Mouse (Mus musculus): ENCODE results near the gene Lrg1. TPM values are rescaled to one million over a fixed set of nuclear protein-coding genes. Genes with fewer than 3 reads are reported as not detected.

The Lrg1 gene
- total and polyA plus RNA-seq, 3 experiments, result not detected

GRCm38 (mm10) chr17:56103465-56104285, 18.1 kb downstream of the Lrg1 start:
- H3K9ac ChIP-seq (ENCODE audit: control insufficient read depth, low read depth, low read length, poor library complexity, severe bottlenecking), result no peak overlapping the region
- DNase-seq (ENCODE audit: low read depth, low spot score), result no peak
- no peak overlapping the region for H3K4me3 ChIP-seq (ENCODE audit: control insufficient read depth in 1 of 2, insufficient read depth in 1 of 2, low read depth in 2 of 2, low read length in 2 of 2)
- H3K4me1 ChIP-seq (ENCODE audit: control insufficient read depth in 1 of 2, insufficient read depth in 2 of 2, low read length in 2 of 2), result no peaks in the 10 kb centered on the region
- H3K79me2 ChIP-seq (ENCODE audit: control insufficient read depth, insufficient read depth, low read length, poor library complexity), result no peaks in the 10 kb centered on the region
- H3K9me3 ChIP-seq (replicated peaks; ENCODE audit: insufficient read depth, low read length), result no peaks in the 10 kb centered on the region
- H3K27ac ChIP-seq (ENCODE audit: control insufficient read depth, low read depth, low read length), result no peak overlapping the region
- no peaks in the 10 kb centered on the region; a peak in 1 of 4 replicates for H3K36me3 ChIP-seq (ENCODE audit: control insufficient read depth in 1 of 2, insufficient read depth in 2 of 2, low read length in 2 of 2)
- H3K27me3 ChIP-seq (ENCODE audit: control insufficient read depth in 1 of 2, insufficient read depth in 2 of 2, low read length in 2 of 2), result no peaks in the 10 kb centered on the region
- TF ChIP-seq POLR2AphosphoS2 (IDR thresholded peaks at IDR 0.05; ENCODE audit: low read length) (no peak), BHLHE40 (IDR thresholded peaks at IDR 0.05; ENCODE audit: borderline replicate concordance, low read depth, low read length) (no peak), MAFK (IDR thresholded peaks at IDR 0.05; ENCODE audit: borderline replicate concordance, low read depth, low read length) (no peak), KAT2A (conservative IDR thresholded peaks at IDR 0.05; ENCODE audit: low read depth, low read length) (no peak), RCOR1 (IDR thresholded peaks at IDR 0.05; ENCODE audit: low read depth, low read length) (no peak), EP300 (IDR thresholded peaks at IDR 0.05; ENCODE audit: low read depth in 1 of 2, low read length in 2 of 2) (no peak), CHD2 (IDR thresholded peaks at IDR 0.05; ENCODE audit: low read length) (no peak), MEF2A (IDR thresholded peaks at IDR 0.05; ENCODE audit: extremely low read depth, insufficient replicate concordance, low read depth, low read length, poor library complexity, severe bottlenecking) (no peak), RAD21 (IDR thresholded peaks at IDR 0.05; ENCODE audit: low read depth, low read length) (no peak), ZC3H11A (IDR thresholded peaks at IDR 0.05; ENCODE audit: low read depth, low read length) (no peak)

- Histone ChIP-seq H3K4me1 (ENCODE audit: control insufficient read depth in 1 of 2, insufficient read depth in 2 of 2, low read length in 2 of 2) (no peaks in the 10 kb centered on the region), H3K9me3 (replicated peaks; ENCODE audit: insufficient read depth, low read length) (no peaks in the 10 kb centered on the region), H3K36me3 (ENCODE audit: control insufficient read depth in 1 of 2, insufficient read depth in 2 of 2, low read length in 2 of 2) (no peaks in the 10 kb centered on the region; a peak in 1 of 4 replicates), H3K4me3 (ENCODE audit: control insufficient read depth in 1 of 2, insufficient read depth in 1 of 2, low read depth in 2 of 2, low read length in 2 of 2) (no peak overlapping the region), H3K27me3 (ENCODE audit: control insufficient read depth in 1 of 2, insufficient read depth in 2 of 2, low read length in 2 of 2) (no peaks in the 10 kb centered on the region), H3K27ac (ENCODE audit: control insufficient read depth, low read depth, low read length) (no peak overlapping the region), H3K79me2 (ENCODE audit: control insufficient read depth, insufficient read depth, low read length, poor library complexity) (no peaks in the 10 kb centered on the region), H3K9ac (ENCODE audit: control insufficient read depth, low read depth, low read length, poor library complexity, severe bottlenecking) (no peak overlapping the region)
- no peak for TF ChIP-seq KAT2A (conservative IDR thresholded peaks at IDR 0.05; ENCODE audit: low read depth, low read length)
- no peak for DNase-seq (ENCODE audit: low read depth, low spot score)
Observed at GRCm38 (mm10) chr17:56102927-56103326, 18.9 kb downstream of the Lrg1 start.

GRCm38 (mm10) chr17:56102158-56102557, 19.6 kb downstream of the Lrg1 start:
- no peak for TF ChIP-seq MYB (IDR thresholded peaks at IDR 0.05; ENCODE audit: low read depth, low read length)
- no peak for TF ChIP-seq TAL1 (IDR thresholded peaks at IDR 0.05; ENCODE audit: low read length)
- no peak for TF ChIP-seq MAX (IDR thresholded peaks at IDR 0.05; ENCODE audit: low read length)
- TF ChIP-seq MAFK (IDR thresholded peaks at IDR 0.05; ENCODE audit: borderline replicate concordance, low read depth, low read length), result no peak
- TF ChIP-seq E2F4 (IDR thresholded peaks at IDR 0.05; ENCODE audit: borderline replicate concordance, low read depth, low read length), result no peak
- TF ChIP-seq BHLHE40 (IDR thresholded peaks at IDR 0.05; ENCODE audit: borderline replicate concordance, low read depth, low read length), result no peak
- TF ChIP-seq USF2 (IDR thresholded peaks at IDR 0.05; ENCODE audit: borderline replicate concordance in 1 of 2, insufficient read depth in 1 of 2, low read depth in 1 of 2, low read length in 2 of 2), result no peak
- TF ChIP-seq ETS1 (IDR thresholded peaks at IDR 0.05; ENCODE audit: low read depth, low read length), result no peak
- TF ChIP-seq GABPA (IDR thresholded peaks at IDR 0.05; ENCODE audit: low read depth, low read length), result no peak
- no peak for TF ChIP-seq ELF1 (IDR thresholded peaks at IDR 0.05; ENCODE audit: low read depth, low read length)
- no peak for TF ChIP-seq ZKSCAN1 (IDR thresholded peaks at IDR 0.05; ENCODE audit: low read depth, low read length)
- no peak for TF ChIP-seq TBP (IDR thresholded peaks at IDR 0.05; ENCODE audit: low read depth, low read length)
- no peak for TF ChIP-seq SMC3 (IDR thresholded peaks at IDR 0.05; ENCODE audit: low read depth, low read length)
- Histone ChIP-seq H3K27me3 (ENCODE audit: control insufficient read depth in 1 of 2, insufficient read depth in 2 of 2, low read length in 2 of 2) (no peaks in the 10 kb centered on the region), H3K79me2 (ENCODE audit: control insufficient read depth, insufficient read depth, low read length, poor library complexity) (no peaks in the 10 kb centered on the region), H3K36me3 (ENCODE audit: control insufficient read depth in 1 of 2, insufficient read depth in 2 of 2, low read length in 2 of 2) (peaks cover 0 to 2% of the 10 kb centered on the region in 2 experiments; a peak in 1 of 4 replicates), H3K27ac (ENCODE audit: control insufficient read depth, low read depth, low read length) (no peak overlapping the region), H3K9ac (ENCODE audit: control insufficient read depth, low read depth, low read length, poor library complexity, severe bottlenecking) (no peak overlapping the region), H3K4me1 (ENCODE audit: control insufficient read depth in 1 of 2, insufficient read depth in 2 of 2, low read length in 2 of 2) (no peaks in the 10 kb centered on the region), H3K4me3 (ENCODE audit: control insufficient read depth in 1 of 2, insufficient read depth in 1 of 2, low read depth in 2 of 2, low read length in 2 of 2) (no peak overlapping the region), H3K9me3 (replicated peaks; ENCODE audit: insufficient read depth, low read length) (no peaks in the 10 kb centered on the region)
- no peak for DNase-seq (ENCODE audit: low read depth, low spot score)
